Mouse (Mus musculus): ENCODE measurements around the gene Nnmt. TPM values are rescaled to one million over a fixed set of nuclear protein-coding genes. Genes with fewer than 3 reads are reported as not detected.
A peak's percentile ranks its signal among the peaks of the same experiment; 100 is the strongest.

The Nnmt gene
- polyA plus RNA-seq, 1 experiment from 2014 or later: 7.3 TPM

DNA sequence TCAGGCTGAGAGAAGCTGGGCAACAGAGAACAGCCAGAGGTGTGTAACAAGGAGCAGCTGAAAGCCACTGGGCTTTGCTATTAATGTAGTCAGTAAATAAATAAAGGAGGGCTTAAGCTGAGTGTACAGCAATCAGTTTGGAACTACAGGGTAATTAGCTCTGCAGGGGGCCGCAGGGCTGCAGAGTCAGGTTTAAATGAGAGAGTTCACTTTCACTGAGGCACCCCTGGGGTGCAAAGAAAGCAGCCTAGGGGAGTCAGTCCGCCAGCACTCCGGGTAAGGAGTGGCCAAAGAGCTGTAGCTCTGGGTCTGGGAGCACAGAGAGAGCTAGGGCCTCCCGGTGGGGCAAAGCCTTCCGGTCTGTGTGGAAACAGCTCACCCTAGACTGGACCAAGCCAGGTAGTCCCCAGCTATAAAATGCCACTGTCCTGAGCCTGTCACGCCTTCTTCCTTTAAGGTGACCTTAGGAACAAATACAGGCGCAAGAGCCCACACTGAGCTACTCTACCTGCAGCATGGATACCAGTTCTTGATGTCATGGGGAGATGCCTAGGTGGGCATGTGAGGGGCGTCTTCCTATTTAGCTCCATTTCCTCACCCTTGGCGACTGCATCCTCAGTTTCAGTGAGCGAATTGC, 42.8 kb upstream of the Nnmt start:
- H3K9ac ChIP-seq (ENCODE audit: low read length): 0 out of 2 replicates have a peak overlapping the region, but pooled peaks have one; percentile 30
- ATAC-seq (replicated peaks; ENCODE audit: extremely low read depth, insufficient read depth, low FRiP score): no peak
- H3K4me1 ChIP-seq (ENCODE audit: control insufficient read depth, insufficient read depth, low read length): peaks cover 24% of the 10 kb centered on the region
- H3K4me3 ChIP-seq (ENCODE audit: low read length): no peak overlapping the region
- 55% methylated on average over 10 of the region's 10 CpGs for WGBS
- no peak overlapping the region for H3K4me2 ChIP-seq (ENCODE audit: low read depth, low read length)
- H3K36me3 ChIP-seq (ENCODE audit: control insufficient read depth, insufficient read depth): no peaks in the 10 kb centered on the region
- no peak overlapping the region for H3K27ac ChIP-seq (ENCODE audit: low read length)
- H3K27me3 ChIP-seq (ENCODE audit: control insufficient read depth, insufficient read depth, low read length): peaks cover 2% of the 10 kb centered on the region
- peaks cover 6% of the 10 kb centered on the region for H3K9me3 ChIP-seq (replicated peaks; ENCODE audit: control insufficient read depth, low read length)

GRCm38 (mm10) chr9:48646781-48647647, 42.1 kb upstream of the Nnmt start:
- Histone ChIP-seq H3K9me3 (replicated peaks; ENCODE audit: control insufficient read depth, low read length) (peaks cover 6% of the 10 kb centered on the region), H3K27me3 (ENCODE audit: control insufficient read depth, insufficient read depth, low read length) (peaks cover 2% of the 10 kb centered on the region), H3K4me2 (ENCODE audit: low read depth, low read length) (no peak overlapping the region), H3K4me3 (ENCODE audit: low read length) (no peak overlapping the region), H3K27ac (ENCODE audit: low read length) (no peak overlapping the region), H3K4me1 (ENCODE audit: control insufficient read depth, insufficient read depth, low read length) (peaks cover 24% of the 10 kb centered on the region), H3K9ac (ENCODE audit: low read length) (no peak overlapping the region), H3K36me3 (ENCODE audit: control insufficient read depth, insufficient read depth) (no peaks in the 10 kb centered on the region)
- ATAC-seq (replicated peaks; ENCODE audit: extremely low read depth, insufficient read depth, low FRiP score): no peak
- WGBS: 61% methylated on average over 16 of the region's 16 CpGs

DNA sequence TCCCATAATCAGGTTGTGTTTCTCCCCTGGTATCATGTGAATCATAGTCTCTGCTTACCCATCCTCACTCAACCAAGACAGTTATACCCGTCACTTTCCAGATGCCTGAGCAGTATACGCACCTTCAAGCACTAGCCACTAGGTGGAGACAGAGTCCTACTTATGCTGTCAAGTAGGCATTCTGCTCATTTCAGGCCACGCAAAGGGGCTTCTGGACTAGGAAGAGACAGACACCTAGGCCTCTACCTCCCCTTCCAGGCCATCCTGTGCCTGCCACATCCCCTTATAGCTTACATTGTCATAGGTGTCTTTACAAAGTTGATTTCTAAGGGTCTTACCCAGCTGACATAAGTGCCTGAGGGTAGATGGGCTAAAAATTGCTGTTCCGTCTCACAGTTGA, 41.3 kb upstream of the Nnmt start:
- H3K9ac ChIP-seq (ENCODE audit: low read length): no peak overlapping the region
- H3K27me3 ChIP-seq (ENCODE audit: control insufficient read depth, insufficient read depth, low read length): peaks cover 2% of the 10 kb centered on the region
- no peak overlapping the region for H3K4me3 ChIP-seq (ENCODE audit: low read length)
- H3K9me3 ChIP-seq (replicated peaks; ENCODE audit: control insufficient read depth, low read length): peaks cover 6% of the 10 kb centered on the region
- no peak overlapping the region for H3K27ac ChIP-seq (ENCODE audit: low read length)
- H3K36me3 ChIP-seq (ENCODE audit: control insufficient read depth, insufficient read depth): no peaks in the 10 kb centered on the region
- WGBS: 26% methylated on average over 4 of the region's 4 CpGs
- no peak; the same call in 1 of the 2 replicates for ATAC-seq (replicated peaks; ENCODE audit: extremely low read depth, insufficient read depth, low FRiP score)
- peaks cover 24% of the 10 kb centered on the region for H3K4me1 ChIP-seq (ENCODE audit: control insufficient read depth, insufficient read depth, low read length)
- no peak overlapping the region for H3K4me2 ChIP-seq (ENCODE audit: low read depth, low read length)

DNA sequence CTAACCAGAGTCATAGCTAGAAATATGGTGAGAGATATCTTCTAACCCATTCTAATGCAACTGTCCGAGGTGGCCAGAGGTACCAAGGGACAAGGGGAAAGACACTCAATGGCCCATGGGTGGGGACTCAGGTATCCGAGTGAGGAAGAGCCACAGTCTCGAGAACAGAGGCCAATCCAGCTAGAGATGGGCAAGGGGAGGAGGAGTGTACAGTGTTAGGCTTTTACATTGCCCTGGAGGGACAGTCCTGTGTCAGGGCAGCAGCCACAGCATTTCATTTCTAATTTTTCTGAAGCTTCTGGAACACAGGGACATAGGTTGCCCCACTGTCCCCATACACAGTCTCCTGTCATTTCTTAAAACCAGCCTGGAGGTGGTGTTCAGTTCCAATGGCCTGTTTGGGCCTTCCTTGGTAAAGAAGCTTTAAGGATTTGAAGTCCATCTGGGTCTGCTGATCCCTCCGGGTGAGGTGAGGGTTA, 40.7 kb upstream of the Nnmt start:
- H3K4me1 ChIP-seq (ENCODE audit: control insufficient read depth, insufficient read depth, low read length): peaks cover 24% of the 10 kb centered on the region
- no peak overlapping the region for H3K4me2 ChIP-seq (ENCODE audit: low read depth, low read length)
- no peak for ATAC-seq (replicated peaks; ENCODE audit: extremely low read depth, insufficient read depth, low FRiP score)
- no peaks in the 10 kb centered on the region for H3K36me3 ChIP-seq (ENCODE audit: control insufficient read depth, insufficient read depth)
- peaks cover 2% of the 10 kb centered on the region for H3K27me3 ChIP-seq (ENCODE audit: control insufficient read depth, insufficient read depth, low read length)
- no peak overlapping the region for H3K9ac ChIP-seq (ENCODE audit: low read length)
- no peak overlapping the region for H3K4me3 ChIP-seq (ENCODE audit: low read length)
- H3K27ac ChIP-seq (ENCODE audit: low read length): no peak overlapping the region
- peaks cover 6% of the 10 kb centered on the region for H3K9me3 ChIP-seq (replicated peaks; ENCODE audit: control insufficient read depth, low read length)
- WGBS: 54% methylated on average over 4 of the region's 4 CpGs

- no peak overlapping the region for H3K27ac ChIP-seq (ENCODE audit: low read length)
- peaks cover 6% of the 10 kb centered on the region for H3K9me3 ChIP-seq (replicated peaks; ENCODE audit: control insufficient read depth, low read length)
- peaks cover 21% of the 10 kb centered on the region for H3K4me1 ChIP-seq (ENCODE audit: control insufficient read depth, insufficient read depth, low read length)
- H3K4me3 ChIP-seq (ENCODE audit: low read length): no peak overlapping the region
- no peak for ATAC-seq (replicated peaks; ENCODE audit: extremely low read depth, insufficient read depth, low FRiP score)
- no peaks in the 10 kb centered on the region for H3K36me3 ChIP-seq (ENCODE audit: control insufficient read depth, insufficient read depth)
- H3K27me3 ChIP-seq (ENCODE audit: control insufficient read depth, insufficient read depth, low read length): peaks cover 2% of the 10 kb centered on the region
- H3K9ac ChIP-seq (ENCODE audit: low read length): no peak overlapping the region
- no peak overlapping the region for H3K4me2 ChIP-seq (ENCODE audit: low read depth, low read length)
- 50% methylated on average over 13 of the region's 13 CpGs for WGBS
Observed at GRCm38 (mm10) chr9:48644926-48645647, 40.1 kb upstream of the Nnmt start.

GRCm38 (mm10) chr9:48644376-48644775, 39.4 kb upstream of the Nnmt start:
- Histone ChIP-seq H3K9me3 (replicated peaks; ENCODE audit: control insufficient read depth, low read length) (peaks cover 6% of the 10 kb centered on the region), H3K4me3 (ENCODE audit: low read length) (no peak overlapping the region), H3K9ac (ENCODE audit: low read length) (no peak overlapping the region), H3K27ac (ENCODE audit: low read length) (no peak overlapping the region), H3K27me3 (ENCODE audit: control insufficient read depth, insufficient read depth, low read length) (peaks cover 2% of the 10 kb centered on the region), H3K4me2 (ENCODE audit: low read depth, low read length) (no peak overlapping the region), H3K4me1 (ENCODE audit: control insufficient read depth, insufficient read depth, low read length) (peaks cover 15% of the 10 kb centered on the region), H3K36me3 (ENCODE audit: control insufficient read depth, insufficient read depth) (no peaks in the 10 kb centered on the region)
- 78% methylated on average over 3 of the region's 3 CpGs for WGBS
- no peak for ATAC-seq (replicated peaks; ENCODE audit: extremely low read depth, insufficient read depth, low FRiP score)

- H3K27ac ChIP-seq (ENCODE audit: low read length): no peak overlapping the region
- no peak for ATAC-seq (replicated peaks; ENCODE audit: extremely low read depth, insufficient read depth, low FRiP score)
- 85% methylated on average over 8 of the region's 8 CpGs for WGBS
- H3K4me1 ChIP-seq (ENCODE audit: control insufficient read depth, insufficient read depth, low read length): no peaks in the 10 kb centered on the region
- H3K4me3 ChIP-seq (ENCODE audit: low read length): no peak overlapping the region
- no peaks in the 10 kb centered on the region for H3K36me3 ChIP-seq (ENCODE audit: control insufficient read depth, insufficient read depth)
- H3K9me3 ChIP-seq (replicated peaks; ENCODE audit: control insufficient read depth, low read length): peaks cover 6% of the 10 kb centered on the region
- no peak overlapping the region for H3K4me2 ChIP-seq (ENCODE audit: low read depth, low read length)
- H3K9ac ChIP-seq (ENCODE audit: low read length): no peak overlapping the region
- peaks cover 4% of the 10 kb centered on the region; the same call in 1 of the 2 replicates for H3K27me3 ChIP-seq (ENCODE audit: control insufficient read depth, insufficient read depth, low read length)
Observed at GRCm38 (mm10) chr9:48641636-48642035, 36.7 kb upstream of the Nnmt start.

- WGBS: 73% methylated on average over 8 of the region's 8 CpGs
- ATAC-seq (replicated peaks; ENCODE audit: extremely low read depth, insufficient read depth, low FRiP score): no peak
- Histone ChIP-seq H3K27me3 (ENCODE audit: control insufficient read depth, insufficient read depth, low read length) (peaks cover 4% of the 10 kb centered on the region; the same call in 1 of the 2 replicates), H3K36me3 (ENCODE audit: control insufficient read depth, insufficient read depth) (no peaks in the 10 kb centered on the region), H3K9ac (ENCODE audit: low read length) (no peak overlapping the region), H3K27ac (ENCODE audit: low read length) (no peak overlapping the region), H3K9me3 (replicated peaks; ENCODE audit: control insufficient read depth, low read length) (peaks cover 6% of the 10 kb centered on the region), H3K4me1 (ENCODE audit: control insufficient read depth, insufficient read depth, low read length) (no peaks in the 10 kb centered on the region), H3K4me2 (ENCODE audit: low read depth, low read length) (no peak overlapping the region), H3K4me3 (ENCODE audit: low read length) (no peak overlapping the region)
Observed at GRCm38 (mm10) chr9:48640881-48641280, 35.9 kb upstream of the Nnmt start.
